Comparison of ENCODE assay signal across 9 mouse cellular contexts in the genomic region with DNA sequence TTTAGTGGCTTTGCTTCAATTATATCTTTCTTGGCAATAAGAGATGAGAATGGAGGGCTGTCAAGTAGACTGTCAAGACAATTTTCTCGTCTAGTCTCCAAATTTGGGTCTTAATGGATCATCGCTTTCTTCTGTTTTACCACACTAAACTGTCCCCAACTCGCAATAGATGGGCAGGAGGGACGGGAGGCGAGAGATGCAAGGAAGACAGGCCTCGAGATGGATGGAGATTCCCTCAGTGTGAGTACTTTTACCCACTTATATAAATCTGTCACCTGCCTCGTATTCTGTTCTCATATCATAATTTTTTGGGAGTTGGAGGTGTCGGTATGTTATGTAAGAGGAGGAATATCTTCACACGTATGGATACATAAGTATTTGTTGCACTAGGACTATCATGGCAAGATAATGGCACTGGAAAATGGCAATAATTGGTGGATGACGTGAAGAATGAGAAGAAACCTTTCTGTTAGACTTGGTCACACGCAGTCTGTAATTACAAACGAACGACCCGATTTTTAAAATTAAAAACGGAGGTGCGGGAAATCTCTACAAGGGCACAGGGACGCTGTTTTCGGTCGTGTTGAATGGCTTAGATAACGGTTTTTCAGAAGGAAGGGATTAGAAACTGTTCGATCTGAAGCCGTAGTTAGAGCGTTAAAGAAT. TPM values are rescaled to one million over a fixed set of nuclear protein-coding genes. Genes with fewer than 3 reads are reported as not detected.
DNase-seq lines count a peak whose midpoint lies in the region; ATAC-seq lines count a peak whose summit lies in the region.
"Had no signal": no experiment of that assay in that cellular context is flagged by ENCODE, and none has a peak within 500 bp of the region (broad histone marks: within the 10 kb centered on the region; RNA-seq: fewer than 3 reads in every experiment).

No protein-coding gene starts in this region.

- H3K4me2 ChIP-seq in heart, embryonic 11.5 days, result peak overlapping the region; percentile 66
- H3K4me2 ChIP-seq in forebrain, embryonic 14.5 days (ENCODE audit: low read length), result peak overlapping the region; percentile 31
- H3K4me2 ChIP-seq in liver, embryonic 15.5 days, result peak overlapping the region; percentile 98

- DNase-seq in heart, postnatal 36 days, result no peak
- DNase-seq in Muller cell, postnatal 12 days (ENCODE audit: inconsistent ontology term), result peak; percentile 64
- DNase-seq in forebrain, embryonic 14.5 days (ENCODE audit: low spot score), result peak; percentile 62
- no peak for DNase-seq in frontal cortex, postnatal 14 days (ENCODE audit: low spot score in 2 of 2)
- DNase-seq in spleen, adult 18-20 months, result no peak
- DNase-seq in left cerebral cortex, adult 18-20 months (ENCODE audit: low spot score in 2 of 2), result no peak

- 25% methylated on average over 23 of the region's 23 CpGs for WGBS in heart, embryonic 11.5 days (ENCODE audit: insufficient replicate concordance)
- 15% methylated on average over 23 of the region's 23 CpGs for WGBS in forebrain, embryonic 14.5 days
- 27% methylated on average over 23 of the region's 23 CpGs for WGBS in liver, embryonic 15.5 days (ENCODE audit: insufficient replicate concordance)

- H3K9ac ChIP-seq in heart, embryonic 11.5 days (ENCODE audit: low read depth, low read length), result peak overlapping the region; percentile 69
- peak overlapping the region; percentile 68 for H3K9ac ChIP-seq in forebrain, embryonic 14.5 days (ENCODE audit: low read length)
- peak overlapping the region; percentile 40 for H3K9ac ChIP-seq in liver, embryonic 15.5 days

- H3K36me3 ChIP-seq in heart, embryonic 11.5 days (ENCODE audit: control insufficient read depth, insufficient read depth, low read length), result no peaks in the 10 kb centered on the region
- H3K36me3 ChIP-seq in forebrain, embryonic 14.5 days (ENCODE audit: control insufficient read depth, insufficient read depth, low read length), result no peaks in the 10 kb centered on the region
- no peaks in the 10 kb centered on the region for H3K36me3 ChIP-seq in liver, embryonic 15.5 days (replicated peaks)

- no peak overlapping the region for H3K27ac ChIP-seq in heart, embryonic 11.5 days (ENCODE audit: low read depth, low read length)
- H3K27ac ChIP-seq in forebrain, embryonic 14.5 days (ENCODE audit: low read depth, low read length), result peak overlapping the region; percentile 75
- no peak overlapping the region for H3K27ac ChIP-seq in liver, embryonic 15.5 days (replicated peaks)

- peak overlapping the region; percentile 76 for H3K4me3 ChIP-seq in heart, embryonic 11.5 days (ENCODE audit: low read depth, low read length)
- H3K4me3 ChIP-seq in forebrain, embryonic 14.5 days (ENCODE audit: low read depth, low read length), result peak overlapping the region; percentile 65
- peak overlapping the region; percentile 73 for H3K4me3 ChIP-seq in liver, embryonic 15.5 days (replicated peaks)

- no peaks in the 10 kb centered on the region for H3K9me3 ChIP-seq in heart, embryonic 11.5 days (replicated peaks; ENCODE audit: control insufficient read depth, low read length)
- no peaks in the 10 kb centered on the region for H3K9me3 ChIP-seq in forebrain, embryonic 14.5 days (replicated peaks; ENCODE audit: control insufficient read depth, low read length)
- H3K9me3 ChIP-seq in liver, embryonic 15.5 days (replicated peaks), result no peaks in the 10 kb centered on the region

- intact Hi-C loops in heart, postnatal 36 days (cut with DNase I), result loop anchor here (10.0 kb wide), 1 partner anchor 250 kb away; no protein-coding TSS in a partner anchor

- H3K4me1 ChIP-seq in heart, embryonic 11.5 days (ENCODE audit: control insufficient read depth, insufficient read depth, low read length), result no peaks in the 10 kb centered on the region
- H3K4me1 ChIP-seq in forebrain, embryonic 14.5 days (ENCODE audit: control insufficient read depth, insufficient read depth, low read length), result no peaks in the 10 kb centered on the region
- H3K4me1 ChIP-seq in liver, embryonic 15.5 days (replicated peaks), result peaks cover 31% of the 10 kb centered on the region

- H3K27me3 ChIP-seq in heart, embryonic 11.5 days (ENCODE audit: control insufficient read depth, insufficient read depth, low read length), result peaks cover 10% of the 10 kb centered on the region
- H3K27me3 ChIP-seq in forebrain, embryonic 14.5 days (replicated peaks; ENCODE audit: control insufficient read depth, insufficient read depth, low read length), result peaks cover 8% of the 10 kb centered on the region
- 0 out of 2 replicates have a peak, but pooled peaks cover 3% of the 10 kb centered on the region for H3K27me3 ChIP-seq in liver, embryonic 15.5 days

- ATAC-seq in heart, embryonic 11.5 days (replicated peaks; ENCODE audit: insufficient number of reproducible peaks, low FRiP score, low TSS enrichment), result no peak
- no peak for ATAC-seq in forebrain, embryonic 14.5 days
- no peak for ATAC-seq in liver, embryonic 15.5 days (ENCODE audit: insufficient read depth)

RNA-seq across cellular contexts. Expression of a gene that starts 5.8 kb away (rescaled TPM):
- 3.7 and 3.8 TPM in 2 replicates for polyA plus RNA-seq in heart, embryonic 11.5 days (2014; fragmentation: Nextera tagmentation; extraction: Ambion mirVana)
- 1 to 10 TPM; 5.0 to 6.1 TPM for total RNA-seq in heart, postnatal 36 days (2021)
- polyA plus RNA-seq in forebrain, embryonic 14.5 days (2014; fragmentation: Nextera tagmentation; extraction: Ambion mirVana), result 9.7 and 12.4 TPM in 2 replicates
- polyA plus RNA-seq in liver, embryonic 15.5 days (2015; fragmentation: Nextera tagmentation; extraction: Ambion mirVana), result 1.1 and 1.2 TPM in 2 replicates
- total RNA-seq in left cerebral cortex, adult 18-20 months (2021), result 10 to 100 TPM; 70.5 to 76.1 TPM

RNA-seq across cellular contexts. Expression of a gene that starts 51.5 kb away (rescaled TPM):
- 0.27 TPM in 2 replicates for polyA plus RNA-seq in heart, embryonic 11.5 days (2014; fragmentation: Nextera tagmentation; extraction: Ambion mirVana)
- total RNA-seq in heart, postnatal 36 days (2021), result 10 to 100 TPM; 21.7 to 22.4 TPM
- not detected in 2 replicates for polyA plus RNA-seq in forebrain, embryonic 14.5 days (2014; fragmentation: Nextera tagmentation; extraction: Ambion mirVana)
- 1.6 and 1.8 TPM in 2 replicates for polyA plus RNA-seq in liver, embryonic 15.5 days (2015; fragmentation: Nextera tagmentation; extraction: Ambion mirVana)
- under 1 TPM; 0.26 to 0.30 TPM for total RNA-seq in left cerebral cortex, adult 18-20 months (2021)

RNA-seq across cellular contexts. Expression of a gene that starts 59.3 kb away (rescaled TPM):
- not detected in 2 replicates for polyA plus RNA-seq in heart, embryonic 11.5 days (2014; fragmentation: Nextera tagmentation; extraction: Ambion mirVana)
- under 1 TPM; 0.17 to 0.27 TPM for total RNA-seq in heart, postnatal 36 days (2021)
- polyA plus RNA-seq in forebrain, embryonic 14.5 days (2014; fragmentation: Nextera tagmentation; extraction: Ambion mirVana), result 0.06 TPM in 1 of 2 replicates, not detected in the other
- not detected in 2 replicates for polyA plus RNA-seq in liver, embryonic 15.5 days (2015; fragmentation: Nextera tagmentation; extraction: Ambion mirVana)
- total RNA-seq in left cerebral cortex, adult 18-20 months (2021), result not detected
- total RNA-seq: hematopoietic stem cell, adult 5-6 weeks had no signal

Comparison
In these comparisons a context has a peak if more than half of its experiments do, and no peak if none do; other contexts are left out.
1. H3K4me2 ChIP-seq: peak in every context shown above with its lines; median percentile 98 in liver, embryonic 15.5 days; 66 in heart, embryonic 11.5 days; 31 in forebrain, embryonic 14.5 days.
2. DNase-seq: peak in Muller cell, postnatal 12 days (single experiment) and forebrain, embryonic 14.5 days (single experiment); none in heart, postnatal 36 days (0 of 2), frontal cortex, postnatal 14 days (0 of 2), spleen, adult 18-20 months (0 of 2) and left cerebral cortex, adult 18-20 months (0 of 2).
3. Peak in every context shown above with its lines, with median percentiles within 50 percentile points of each other: H3K4me3 ChIP-seq and H3K9ac ChIP-seq.